Mouse (Mus musculus) heart, postnatal 0 days (tissue): Measurements from ENCODE around the gene Ube2k.

Experiments used
- CTCF ChIP-seq: IDR thresholded peaks from 2 replicates; pipeline ENCODE4 v1.5.1; 2016; ENCODE audit warnings: antibody characterized with exemption, control low read depth, low read depth
- EP300 ChIP-seq: IDR thresholded peaks from 2 replicates; pipeline ENCODE4 v1.6.1; 2016; ENCODE audit warnings: antibody characterized with exemption, low read depth

- TF ChIP-seq EP300: no peak
- no peak for TF ChIP-seq CTCF
Observed at GRCm38 (mm10) chr5:65501407-65501806, 35.6 kb upstream of the Ube2k start.
